Mouse (Mus musculus) brain, adult 10 weeks (tissue): ENCODE measurements around the gene Vps13a. TPM values are rescaled to one million over a fixed set of nuclear protein-coding genes. Genes with fewer than 3 reads are reported as not detected.

Experiments used
- polyA plus RNA-seq: library from polyadenylated mRNA; stranded (reverse); fragments of 350-450 nt; fragmentation: Illumina TruSeq; extraction: RNeasy Lipid Tissue Mini Kit (QIAGEN cat#74804); gene quantifications from one replicate; pipeline ENCODE4 v1.2.3, GENCODE M21; 2015; ENCODE audit warnings: low read depth, low replicate concordance

Vps13a gene
- polyA plus RNA-seq, result 41.8 TPM

GRCm38 (mm10) chr19:16780790-16781384 lies at the start of gene Vps13a:
Gene Vps13a, minus strand, starts transcription at chr19:16780933.

Other genes with a start within 250 kb of the Vps13a start
- not detected for gene Foxb2, start 92.9 kb upstream of the Vps13a start, polyA plus RNA-seq
- gene Prune2, start 175.2 kb upstream of the Vps13a start, polyA plus RNA-seq, result 55.0 TPM